Mouse (Mus musculus) right cerebral cortex, postnatal 25 days (tissue): Measurements from ENCODE around the gene Cdhr3.
"Not testable (repeated sequence)": the region's sequence is repeated elsewhere in the genome, so short reads cannot be mapped to it uniquely, and the experiment has no call there.

Experiments used
- DNase-seq: peaks from one replicate; pipeline ENCODE4 v3.0.0; 2022

Cdhr3 gene

GRCm38 (mm10) chr12:33071901-33072672 lies 20.6 kb downstream of the Cdhr3 start:
- DNase-seq: peak; percentile 41

- DNase-seq: no peak
Measured at GRCm38 (mm10) chr12:33068977-33069376, 23.7 kb downstream of the Cdhr3 start.

- no peak for DNase-seq
Measured at GRCm38 (mm10) chr12:33066355-33066754, 26.3 kb downstream of the Cdhr3 start.

GRCm38 (mm10) chr12:33065162-33065561 lies 27.5 kb downstream of the Cdhr3 start:
- DNase-seq: peak; percentile 26

GRCm38 (mm10) chr12:33064266-33064665 lies 28.4 kb downstream of the Cdhr3 start:
- no peak for DNase-seq

GRCm38 (mm10) chr12:33063250-33063649 lies 29.4 kb downstream of the Cdhr3 start:
- no peak for DNase-seq

GRCm38 (mm10) chr12:33062379-33062778 lies 30.3 kb downstream of the Cdhr3 start:
- not testable (repeated sequence) for DNase-seq

- peak; percentile 68 for DNase-seq
Measured at GRCm38 (mm10) chr12:33061651-33062050, 31.0 kb downstream of the Cdhr3 start.

- no peak for DNase-seq
Measured at GRCm38 (mm10) chr12:33057231-33058048, 35.2 kb downstream of the Cdhr3 start.

- DNase-seq: no peak
Measured at GRCm38 (mm10) chr12:33056574-33056973, 36.1 kb downstream of the Cdhr3 start.

- DNase-seq: no peak
Measured at GRCm38 (mm10) chr12:33056074-33056473, 36.6 kb downstream of the Cdhr3 start.

- no peak for DNase-seq
Measured at GRCm38 (mm10) chr12:33053746-33054145, 38.9 kb downstream of the Cdhr3 start.

GRCm38 (mm10) chr12:33053311-33053710 lies 39.4 kb downstream of the Cdhr3 start:
- no peak for DNase-seq

- DNase-seq: no peak
Measured at GRCm38 (mm10) chr12:33048391-33048790, 44.3 kb downstream of the Cdhr3 start.

GRCm38 (mm10) chr12:33046434-33046833 lies 46.2 kb downstream of the Cdhr3 start:
- no peak for DNase-seq

GRCm38 (mm10) chr12:33045533-33046361 lies 46.9 kb downstream of the Cdhr3 start:
- DNase-seq: no peak

- no peak for DNase-seq
Measured at GRCm38 (mm10) chr12:33041476-33041875, 51.2 kb downstream of the Cdhr3 start.

- no peak for DNase-seq
Measured at GRCm38 (mm10) chr12:33040811-33041210, 51.9 kb downstream of the Cdhr3 start.

- DNase-seq: no peak
Measured at GRCm38 (mm10) chr12:33038676-33039075, 54.0 kb downstream of the Cdhr3 start.

- DNase-seq: peak; percentile 75
Measured at GRCm38 (mm10) chr12:33035719-33036521, 56.8 kb downstream of the Cdhr3 start.

- DNase-seq: no peak
Measured at GRCm38 (mm10) chr12:33035089-33035718, 57.5 kb downstream of the Cdhr3 start.
